Mouse (Mus musculus) brain, embryonic 14.5 days (tissue): ENCODE data around the gene Dcun1d4.

Source experiments
- CTCF ChIP-seq: fragments of 200-500 bp; IDR thresholded peaks from 2 replicates; pipeline ENCODE4 v1.5.1; 2012; ENCODE audit warnings: inconsistent platforms, mild to moderate bottlenecking, moderate library complexity, borderline replicate concordance; ENCODE audit not compliant: insufficient read depth, insufficient read length; ENCODE audit errors: extremely low read depth
- POLR2A ChIP-seq: fragments of 200-500 bp; IDR thresholded peaks from 2 replicates; pipeline ENCODE4 v1.6.1; 2012; ENCODE audit warnings: mild to moderate bottlenecking, inconsistent platforms, borderline replicate concordance; ENCODE audit not compliant: poor library complexity, insufficient read depth, insufficient read length, severe bottlenecking; ENCODE audit errors: extremely low read depth

DNA sequence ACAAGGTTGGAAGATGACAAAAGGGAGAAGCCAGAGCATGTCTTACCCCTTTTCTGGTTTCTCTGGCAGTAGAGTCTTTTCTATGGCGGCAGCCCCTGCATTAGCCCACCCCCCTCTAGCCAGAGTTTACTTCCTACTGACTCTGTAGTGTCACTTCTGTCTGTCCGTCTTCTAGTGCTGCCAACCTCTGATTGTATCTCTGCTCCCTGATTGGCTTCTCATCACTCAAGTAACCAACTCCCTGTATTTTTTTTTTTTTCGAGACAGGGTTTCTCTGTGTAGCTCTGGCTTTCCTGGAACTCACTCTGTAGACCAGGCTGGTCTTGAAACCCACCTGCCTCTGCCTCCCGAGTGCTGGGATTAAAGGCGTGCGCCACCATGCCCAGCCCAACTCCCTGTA, 48.0 kb upstream of the Dcun1d4 start:
- TF ChIP-seq CTCF (no peak), POLR2A (no peak)
